Mouse (Mus musculus): ENCODE results near the gene Anapc13.

GRCm38 (mm10) chr9:102649917-102650527, 23.9 kb downstream of the Anapc13 start:
- TF ChIP-seq CTCF (IDR thresholded peaks at IDR 0.05; ENCODE audit: extremely low read depth, insufficient read depth, low read length) (no peak), POLR2A (IDR thresholded peaks at IDR 0.05; ENCODE audit: extremely low read depth, insufficient read depth, low read length) (no peak)

All from cortical plate, adult 2 months (tissue).